Mouse (Mus musculus): ENCODE results near the gene Abhd17a.

Abhd17a gene

DNA sequence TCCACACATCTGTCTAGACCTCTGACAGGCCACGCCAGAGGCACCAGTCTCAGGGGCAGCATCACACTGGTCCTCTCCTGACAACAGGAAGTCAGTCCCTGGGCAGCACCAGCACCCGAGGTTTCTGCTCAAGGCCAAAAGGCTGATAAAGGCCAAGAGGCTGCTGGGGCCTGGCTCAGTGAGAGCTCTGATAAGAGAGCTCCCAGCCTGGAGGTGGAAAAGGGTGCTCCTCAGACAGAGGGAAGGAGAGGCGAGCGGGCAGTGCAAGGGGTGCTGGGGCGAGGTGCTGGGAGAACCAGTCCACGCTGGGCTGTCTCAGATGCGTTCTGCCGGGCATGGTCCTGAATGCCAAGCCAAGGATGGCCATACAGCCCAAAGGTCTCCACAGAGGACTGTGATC, 36.6 kb downstream of the Abhd17a start:
- no peak for ATAC-seq (ENCODE audit: insufficient number of reproducible peaks, low FRiP score, low TSS enrichment)

DNA sequence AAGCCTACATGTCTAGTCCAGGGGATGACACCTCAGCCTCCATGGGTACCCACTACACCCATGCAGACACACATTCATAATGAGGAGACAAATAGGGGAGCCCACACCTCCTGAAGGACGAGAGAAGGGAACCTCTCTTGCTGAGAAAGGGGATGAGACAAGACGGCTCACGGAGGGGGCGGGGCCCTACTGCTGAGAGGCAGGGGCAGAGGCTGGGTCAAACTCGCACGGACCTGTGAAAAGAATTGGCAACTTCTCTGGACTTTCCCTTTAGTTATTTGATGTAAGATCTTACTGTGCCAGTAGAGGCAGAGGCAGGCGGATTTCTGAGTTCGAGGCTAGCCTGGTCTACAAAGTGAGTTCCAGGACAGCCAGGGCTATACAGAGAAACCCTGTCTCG, 37.8 kb downstream of the Abhd17a start:
- no peak for ATAC-seq (ENCODE audit: insufficient number of reproducible peaks, low FRiP score, low TSS enrichment)

DNA sequence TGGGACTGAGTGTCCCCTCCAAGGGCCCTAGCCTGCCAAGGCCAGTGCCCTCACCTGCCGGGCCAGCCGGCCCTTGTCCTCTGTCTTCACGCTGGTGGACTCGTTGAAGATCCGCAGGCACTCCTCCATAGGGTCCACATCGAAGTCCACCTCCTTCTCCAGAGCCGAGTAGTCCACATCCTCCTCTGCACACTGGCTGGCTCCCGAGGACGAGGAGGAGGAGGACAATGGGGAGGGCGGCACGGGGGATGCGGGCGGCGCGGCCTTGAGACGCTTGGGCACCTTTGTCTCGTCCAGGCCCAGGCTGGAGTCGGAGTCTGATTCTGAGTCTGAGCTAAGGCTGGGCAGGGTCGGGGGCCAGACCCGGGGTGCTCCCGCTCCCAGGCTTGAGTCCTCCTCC, 40.9 kb downstream of the Abhd17a start:
- no peak for ATAC-seq (ENCODE audit: insufficient number of reproducible peaks, low FRiP score, low TSS enrichment)

DNA sequence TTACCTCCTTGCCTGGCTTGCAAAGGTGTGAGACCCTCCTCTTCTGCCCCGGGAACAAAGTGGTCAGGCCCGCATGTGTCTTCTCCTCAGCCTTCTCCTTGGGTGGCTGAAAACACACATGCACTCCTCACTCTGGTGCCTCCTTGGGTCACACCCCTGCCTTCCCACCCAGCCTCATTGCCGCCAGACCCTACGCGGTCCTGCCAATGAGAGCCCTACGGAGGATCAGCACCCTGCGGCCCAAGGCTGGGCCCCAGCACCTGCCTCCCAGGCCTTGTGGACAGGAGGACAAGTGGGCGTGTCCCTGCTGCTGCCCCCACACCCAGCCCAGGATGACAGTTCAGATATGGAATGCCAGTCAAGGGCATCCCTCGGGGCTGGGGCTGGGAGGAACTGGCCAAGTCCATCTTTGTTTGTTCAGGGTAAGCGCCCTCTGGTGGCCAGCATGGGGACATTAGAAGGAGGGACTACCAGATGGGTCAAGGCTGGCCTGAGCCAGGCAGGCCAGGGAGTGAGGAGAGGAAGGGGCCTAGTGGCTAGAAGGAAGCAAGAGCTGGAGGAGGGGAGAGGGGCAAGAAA, 41.6 kb downstream of the Abhd17a start:
- ATAC-seq (ENCODE audit: insufficient number of reproducible peaks, low FRiP score, low TSS enrichment), result 0 out of 2 replicates have a peak, but pooled peaks have one; percentile 51

DNA sequence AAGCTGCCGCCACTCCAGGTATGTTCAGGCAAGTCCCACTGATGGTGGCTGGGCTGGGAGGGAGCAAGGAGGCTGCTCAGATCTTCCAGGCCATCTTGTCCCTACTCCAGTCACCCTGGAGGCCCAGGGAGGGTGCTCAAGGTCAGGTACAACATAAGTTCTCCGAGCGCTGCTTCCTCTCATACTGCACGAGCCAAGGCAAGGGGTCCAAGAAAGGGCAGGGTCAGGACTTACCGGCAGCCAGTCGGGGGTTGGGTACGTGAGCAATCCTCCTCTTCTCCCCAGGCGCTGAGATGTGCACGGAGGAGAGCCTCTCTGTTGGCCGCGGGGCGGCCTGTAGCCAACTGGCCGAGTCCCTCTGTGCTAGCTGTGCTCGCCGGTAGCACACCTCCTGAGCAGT, 42.6 kb downstream of the Abhd17a start:
- ATAC-seq (ENCODE audit: insufficient number of reproducible peaks, low FRiP score, low TSS enrichment), result no peak

DNA sequence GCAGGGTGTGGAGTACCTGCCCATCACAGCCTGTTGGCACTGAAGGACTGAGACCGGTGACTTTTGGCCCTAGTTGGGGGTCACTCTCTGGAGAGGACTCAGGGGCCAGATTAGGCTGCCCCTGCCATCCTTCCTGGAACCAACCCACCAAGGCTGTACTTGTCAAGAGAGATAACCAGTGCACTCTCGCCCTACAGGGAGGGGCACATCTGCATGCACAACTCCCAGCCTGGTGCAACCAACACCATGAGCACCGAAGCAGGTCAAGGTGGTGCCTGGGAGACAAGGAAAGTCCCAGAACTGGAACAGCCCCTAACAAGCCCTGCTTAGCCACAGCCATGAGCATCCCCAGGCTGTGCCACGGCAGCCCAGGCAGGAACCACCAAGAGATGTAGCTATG, 43.2 kb downstream of the Abhd17a start:
- no peak for ATAC-seq (ENCODE audit: insufficient number of reproducible peaks, low FRiP score, low TSS enrichment)

DNA sequence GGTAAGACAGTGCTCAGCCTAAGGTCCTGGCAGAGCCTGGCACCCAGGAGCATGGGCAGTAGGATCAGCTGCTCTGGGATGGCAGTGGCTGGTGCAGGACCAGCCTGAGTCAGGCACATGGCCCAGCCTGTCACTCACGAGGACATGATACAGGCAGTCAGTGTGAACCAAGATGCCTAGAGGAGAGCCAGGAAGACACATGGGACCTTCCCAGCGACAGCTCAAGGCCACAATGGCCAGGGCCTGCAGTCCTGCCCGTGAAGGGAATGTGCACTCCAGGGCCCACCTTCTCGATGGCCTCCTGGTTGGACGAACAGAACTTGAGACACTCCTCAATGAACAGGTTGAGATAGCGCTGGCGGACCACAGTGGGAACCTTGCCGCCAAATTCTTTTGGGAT, 44.6 kb downstream of the Abhd17a start:
- no peak for ATAC-seq (ENCODE audit: insufficient number of reproducible peaks, low FRiP score, low TSS enrichment)

DNA sequence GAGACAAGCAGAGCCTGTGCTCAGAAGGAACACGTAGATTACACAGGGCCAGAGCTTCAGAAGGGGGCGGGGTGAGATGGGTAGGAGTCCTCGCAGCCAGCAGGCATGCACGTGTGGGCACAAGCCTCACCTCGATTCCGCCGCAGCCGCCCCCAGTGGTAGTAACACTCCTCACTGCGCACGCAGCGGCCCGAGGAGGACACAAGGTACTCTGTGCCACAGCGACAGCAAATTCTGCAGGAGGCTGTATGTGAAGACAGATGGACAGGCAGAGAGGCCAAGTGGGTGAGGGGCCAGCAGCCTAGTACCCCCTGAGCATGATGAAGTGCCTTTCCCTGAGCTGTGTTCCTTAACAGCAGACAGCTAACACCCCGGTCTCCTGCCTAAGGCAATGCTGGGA, 46.3 kb downstream of the Abhd17a start:
- no peak for ATAC-seq (ENCODE audit: insufficient number of reproducible peaks, low FRiP score, low TSS enrichment)

DNA sequence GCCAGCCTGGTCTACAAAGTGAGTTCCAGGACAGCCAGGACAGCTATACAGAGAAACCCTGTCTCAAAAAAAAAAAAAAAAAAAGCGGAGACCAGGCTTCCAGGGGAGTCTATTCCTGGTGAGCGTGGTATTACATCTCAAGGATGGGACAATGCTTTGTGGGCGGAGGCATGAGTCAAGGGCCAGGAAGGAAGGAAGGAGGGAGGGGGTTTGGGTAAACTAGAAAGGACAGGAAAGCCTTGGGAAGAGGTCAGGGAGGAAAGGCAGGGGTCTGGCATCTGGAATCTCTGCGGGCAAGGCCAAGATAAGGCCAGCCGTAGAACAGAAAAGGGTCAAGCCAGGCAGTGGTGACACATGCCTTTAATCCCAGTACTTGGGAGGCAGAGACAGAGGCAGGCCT, 50.6 kb downstream of the Abhd17a start:
- no peak for ATAC-seq (ENCODE audit: insufficient number of reproducible peaks, low FRiP score, low TSS enrichment)

DNA sequence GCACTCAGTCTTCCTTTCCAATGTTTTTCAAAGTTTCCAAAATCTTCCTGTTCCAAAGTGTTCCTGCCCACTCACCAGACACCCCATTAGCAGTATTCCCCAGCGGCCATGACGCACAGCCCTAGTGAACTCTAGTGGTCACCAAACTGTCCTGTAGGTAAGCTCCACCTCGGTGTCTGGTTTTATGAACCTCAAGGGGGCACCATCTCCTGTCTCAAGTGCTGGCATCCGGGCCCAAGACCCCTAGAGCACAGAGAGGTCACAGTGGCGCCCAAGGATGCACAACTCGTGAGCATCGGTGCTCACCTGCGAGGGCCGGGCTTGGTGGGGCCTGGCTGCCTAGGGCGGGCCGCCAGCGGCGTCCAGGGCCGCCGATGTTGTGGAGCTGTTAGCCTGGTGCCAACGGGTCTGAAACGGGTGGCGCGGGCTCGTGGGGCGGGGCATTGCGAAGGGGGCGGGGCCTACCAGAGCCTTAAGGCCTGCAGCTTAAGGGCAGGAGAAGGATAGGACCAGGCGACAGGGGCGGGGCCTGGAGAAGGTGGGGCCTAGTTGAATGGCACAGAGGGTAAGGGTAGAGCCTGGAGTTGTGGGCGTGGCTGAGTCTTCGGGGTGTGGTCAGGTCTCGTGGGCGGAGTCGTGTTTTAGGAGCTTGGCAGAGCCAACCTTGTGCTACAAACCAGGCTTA, 51.3 kb downstream of the Abhd17a start, which contains the start of gene Atp8b3:
Gene Atp8b3 (minus strand): TSS at position 415 of the 685 bp plus-strand sequence.
- ATAC-seq (ENCODE audit: insufficient number of reproducible peaks, low FRiP score, low TSS enrichment), result 0 out of 2 replicates have a peak, but pooled peaks have one; percentile 20

DNA sequence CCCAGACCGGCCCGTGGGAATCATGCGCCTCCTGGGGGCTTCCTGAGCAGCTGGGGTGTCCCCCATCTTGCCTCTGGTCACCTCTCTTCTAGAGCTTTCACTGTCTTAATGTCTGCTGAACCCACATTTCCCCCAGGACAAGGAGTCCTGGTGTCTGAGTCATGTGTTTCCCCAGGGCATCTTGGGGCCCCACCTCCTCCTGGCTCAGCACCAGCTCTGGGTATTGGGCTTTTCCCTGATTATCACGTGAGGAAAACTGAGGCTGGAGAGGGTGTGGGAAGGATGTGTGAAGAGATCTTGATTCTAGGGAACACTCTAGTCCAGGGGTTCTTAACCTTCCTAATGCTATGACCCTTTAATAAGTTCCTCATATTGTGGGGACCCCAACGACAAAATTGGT, 52.0 kb downstream of the Abhd17a start:
- no peak for ATAC-seq (ENCODE audit: insufficient number of reproducible peaks, low FRiP score, low TSS enrichment)

DNA sequence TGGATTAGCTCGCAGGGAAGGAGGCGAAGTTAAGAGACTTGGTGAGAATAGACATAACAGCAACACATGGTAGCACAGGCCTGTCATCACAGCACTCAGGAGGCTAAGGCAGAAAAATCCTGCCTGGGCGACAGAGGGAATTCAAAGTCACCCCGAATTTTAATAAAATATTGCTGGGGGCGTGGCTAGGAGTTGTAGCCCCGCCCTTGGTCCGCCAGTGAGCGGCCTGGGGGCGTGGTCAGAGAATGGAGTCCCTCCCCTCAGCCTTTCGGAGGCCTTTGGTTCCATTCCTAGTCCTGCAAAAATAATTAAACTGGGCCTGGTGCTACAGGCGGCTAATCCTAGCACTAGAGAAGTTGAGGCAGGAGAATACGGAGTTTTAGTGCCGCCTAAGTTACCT, 54.4 kb downstream of the Abhd17a start:
- ATAC-seq (ENCODE audit: insufficient number of reproducible peaks, low FRiP score, low TSS enrichment), result no peak

DNA sequence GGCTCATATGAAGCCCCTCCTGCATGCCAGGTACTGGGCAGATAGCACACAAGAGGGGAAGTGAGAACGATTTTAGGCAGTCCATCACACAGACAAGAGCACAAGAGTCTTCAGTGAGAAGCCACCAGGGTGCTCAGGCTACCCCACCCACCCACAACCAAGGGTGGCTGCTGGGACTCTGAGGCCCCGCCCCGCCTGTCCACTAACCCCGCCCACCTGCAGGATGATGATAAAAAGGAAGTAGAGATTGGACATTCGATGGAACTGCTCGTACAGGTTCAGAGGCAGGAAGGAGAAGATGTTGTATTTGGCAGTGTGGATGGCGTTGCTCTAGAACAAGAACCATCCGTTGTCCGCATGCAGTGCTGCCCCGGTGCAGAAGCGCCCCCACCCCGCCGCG, 55.1 kb downstream of the Abhd17a start:
- no peak for ATAC-seq (ENCODE audit: insufficient number of reproducible peaks, low FRiP score, low TSS enrichment)

DNA sequence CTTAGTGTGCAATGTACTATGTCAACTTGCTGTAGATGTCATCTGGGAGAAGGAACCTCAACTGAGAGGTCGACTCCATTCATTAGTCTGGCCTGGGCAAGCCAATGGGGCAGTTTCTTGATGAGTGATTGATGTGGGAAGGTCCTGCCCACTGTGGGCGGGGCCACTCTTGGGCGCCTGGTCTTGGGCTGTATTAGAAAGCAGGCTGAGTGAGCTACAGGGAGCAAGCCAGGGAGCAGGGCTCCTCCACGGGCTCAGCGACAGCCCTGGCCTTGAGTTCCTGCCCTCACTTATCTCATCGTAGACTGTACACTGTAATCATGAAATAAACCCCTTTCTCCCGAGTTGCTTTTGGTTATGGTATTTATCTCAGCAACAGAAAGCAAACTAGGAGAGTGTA, 56.4 kb downstream of the Abhd17a start:
- no peak for ATAC-seq (ENCODE audit: insufficient number of reproducible peaks, low FRiP score, low TSS enrichment)
